Mouse (Mus musculus) neural tube, embryonic 10.5 days (tissue): ENCODE results near the gene Haus5.

Experiments
- DNase-seq: peaks from one replicate; pipeline ENCODE4 v3.0.0-alpha.2; 2017; ENCODE audit warnings: low spot score; ENCODE audit errors: extremely low spot score

The Haus5 gene

GRCm38 (mm10) chr7:30664529-30665200 lies at the start of gene Haus5:
TSS of gene Haus5 (minus strand) at chr7:30664994.
- peak; percentile 93 for DNase-seq

DNA sequence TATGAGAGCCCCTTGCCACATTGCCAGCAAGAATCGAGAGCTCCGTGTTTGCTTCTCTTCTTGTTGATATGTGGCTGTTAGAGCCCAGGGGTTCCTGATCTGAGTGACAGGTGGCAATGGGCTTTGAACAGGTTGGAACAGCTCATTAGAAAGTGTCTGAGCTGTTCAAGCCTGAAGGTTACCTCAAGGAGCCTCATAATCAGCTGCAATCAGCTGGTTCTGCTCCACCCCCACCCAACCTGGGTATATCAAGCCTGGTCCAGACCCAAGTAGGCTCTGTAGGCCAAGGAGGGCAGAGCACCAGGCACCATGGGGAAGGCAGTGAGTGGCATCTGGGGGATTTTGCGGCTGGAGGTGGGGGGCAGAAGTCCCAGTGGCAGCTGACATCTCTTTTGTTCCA lies 47.1 kb upstream of the Haus5 start, which contains the start of gene Atp4a:
TSS of gene Atp4a (plus strand) at position 268 of the 400 bp plus-strand sequence.
- DNase-seq: no peak

DNA sequence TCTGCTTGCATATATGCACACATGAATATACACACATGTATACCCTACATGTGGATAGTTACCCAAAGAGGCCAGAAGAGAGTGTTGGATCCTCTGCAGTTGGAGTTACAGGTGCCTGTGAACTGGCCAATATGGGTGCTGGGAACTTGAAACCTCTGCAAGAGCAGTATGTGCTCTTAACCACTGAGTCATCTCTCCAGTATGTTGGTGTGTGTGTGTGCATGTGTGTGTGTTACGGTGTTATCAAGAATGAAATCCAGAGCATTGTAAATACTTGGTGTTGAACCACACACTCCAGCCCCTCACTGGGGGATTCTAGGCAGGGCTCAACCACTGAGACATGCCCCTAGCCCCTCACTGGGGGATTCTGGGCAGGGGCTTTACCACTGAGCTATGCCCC lies 42.6 kb upstream of the Haus5 start:
- DNase-seq: no peak

DNA sequence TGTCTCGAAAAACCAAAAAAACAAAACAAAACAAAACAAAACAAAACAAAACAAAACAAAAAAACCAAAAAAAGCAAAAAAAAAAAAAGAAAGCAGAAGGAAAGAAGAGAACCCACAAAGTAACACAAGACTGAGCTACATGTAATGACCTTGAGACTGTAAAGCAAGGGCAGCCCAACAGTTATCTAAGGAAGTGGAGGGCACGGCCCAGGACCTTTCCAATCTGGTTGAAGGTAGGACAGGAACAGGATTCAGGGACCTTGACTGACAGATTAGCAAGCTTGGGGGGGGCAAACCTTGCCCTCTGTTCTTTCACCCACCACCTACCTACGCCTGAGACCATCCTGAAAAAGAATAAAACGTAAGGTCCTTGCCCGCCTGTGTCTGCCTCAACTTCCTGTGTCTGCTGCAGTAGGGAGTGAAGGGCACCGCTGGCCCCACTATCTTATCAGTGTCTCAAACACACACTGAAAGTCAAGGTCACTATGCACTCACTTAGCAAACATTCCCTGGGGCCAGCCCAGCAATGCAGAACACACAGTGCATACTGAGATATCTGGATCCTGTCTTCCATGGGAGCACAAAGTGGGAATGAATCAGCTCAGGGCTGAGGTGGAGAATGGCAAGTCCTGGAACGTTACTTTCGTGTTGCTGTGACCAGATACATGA lies 41.6 kb upstream of the Haus5 start:
- no peak for DNase-seq

- no peak for DNase-seq
These were observed 33.8 kb upstream of the Haus5 start, which contains the start of gene 2200002J24Rik for GRCm38 (mm10) chr7:30698589-30698988. TSS of gene 2200002J24Rik (plus strand) at chr7:30698926.

DNA sequence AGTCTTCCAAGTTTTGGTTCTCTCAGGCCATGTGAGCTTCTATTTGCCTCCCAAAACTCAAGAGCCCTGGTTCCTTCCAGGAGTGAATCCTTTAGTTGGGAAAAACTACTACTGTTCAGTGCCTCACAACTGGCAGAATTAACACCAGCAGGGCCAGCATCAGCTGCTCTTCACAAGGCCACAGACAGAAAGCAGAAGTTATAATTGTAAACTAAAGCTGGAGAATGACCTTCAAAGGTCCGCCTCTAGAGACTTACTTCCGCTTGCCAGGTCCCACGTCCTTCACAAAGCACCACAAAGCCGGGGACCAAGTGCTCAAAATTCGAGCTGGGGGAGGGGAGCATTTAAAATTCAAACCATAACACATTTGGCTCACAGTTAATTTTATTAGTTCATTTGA lies 33.3 kb upstream of the Haus5 start:
- DNase-seq: no peak

DNA sequence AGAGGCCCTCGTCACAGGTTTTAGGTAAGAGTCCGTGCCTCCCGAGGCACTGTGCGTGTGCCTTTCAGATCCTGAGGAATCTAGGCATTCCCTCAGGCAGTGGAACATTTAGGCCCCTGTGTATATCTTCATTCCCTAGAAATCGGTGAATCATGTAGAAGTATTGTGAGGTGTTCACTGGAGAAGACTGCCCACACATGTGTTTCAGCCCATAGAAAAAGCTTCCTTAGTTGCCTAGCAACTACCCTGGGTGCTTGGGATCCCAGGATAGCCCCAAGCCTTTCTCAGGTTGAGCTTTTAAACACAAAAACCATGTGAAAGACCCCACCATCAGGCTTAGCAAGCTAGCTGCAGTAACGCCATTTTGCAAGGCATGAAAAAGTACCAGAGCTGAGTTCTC lies 23.5 kb upstream of the Haus5 start:
- DNase-seq: no peak

- no peak for DNase-seq
These were observed 18.6 kb upstream of the Haus5 start for GRCm38 (mm10) chr7:30683425-30683824.

DNA sequence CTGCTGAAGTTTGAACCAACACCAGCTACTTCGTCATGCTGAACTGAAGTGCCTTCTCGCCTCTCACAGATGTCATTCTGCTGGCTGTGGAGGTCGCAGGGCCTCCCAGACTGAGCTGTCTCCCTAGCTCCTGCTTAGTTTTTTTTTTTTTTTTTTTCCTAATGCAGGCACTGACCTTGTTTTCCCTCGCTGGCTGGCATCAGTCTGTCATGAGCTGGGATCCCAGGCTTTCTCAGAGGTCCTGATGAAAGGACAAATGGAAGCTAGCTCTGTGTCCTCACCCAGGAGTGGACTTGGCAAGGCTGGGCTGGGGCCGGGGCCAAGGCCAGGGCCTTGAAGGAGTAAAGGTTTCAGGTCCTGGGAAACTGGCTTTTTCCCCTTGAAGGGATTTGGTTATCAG lies 17.1 kb upstream of the Haus5 start:
- DNase-seq: no peak

- no peak for DNase-seq
These were observed 13.6 kb upstream of the Haus5 start for GRCm38 (mm10) chr7:30678263-30678975.

DNA sequence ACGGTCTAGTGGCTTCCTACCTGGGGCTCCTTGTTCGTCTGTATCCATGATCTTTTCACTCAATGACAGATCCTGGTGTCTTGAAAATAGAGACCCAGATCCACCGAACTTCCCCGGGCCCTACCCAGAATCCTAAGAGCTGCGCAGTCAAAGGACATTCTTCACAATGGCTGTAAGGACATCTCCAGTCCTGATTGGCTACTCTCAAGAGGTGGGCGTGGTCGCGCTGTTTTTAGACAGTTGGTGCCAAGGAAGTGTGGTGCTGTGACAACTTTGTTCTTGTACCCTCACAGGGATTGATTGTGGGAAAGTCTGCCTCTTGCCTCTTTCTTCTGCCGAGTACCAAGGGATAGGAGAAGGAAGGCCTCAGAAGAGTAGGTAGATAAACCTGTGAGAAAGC lies 6.7 kb upstream of the Haus5 start, which contains the start of gene Pmis2:
TSS of gene Pmis2 (minus strand) at position 126 of the 400 bp plus-strand sequence.
- no peak for DNase-seq

DNA sequence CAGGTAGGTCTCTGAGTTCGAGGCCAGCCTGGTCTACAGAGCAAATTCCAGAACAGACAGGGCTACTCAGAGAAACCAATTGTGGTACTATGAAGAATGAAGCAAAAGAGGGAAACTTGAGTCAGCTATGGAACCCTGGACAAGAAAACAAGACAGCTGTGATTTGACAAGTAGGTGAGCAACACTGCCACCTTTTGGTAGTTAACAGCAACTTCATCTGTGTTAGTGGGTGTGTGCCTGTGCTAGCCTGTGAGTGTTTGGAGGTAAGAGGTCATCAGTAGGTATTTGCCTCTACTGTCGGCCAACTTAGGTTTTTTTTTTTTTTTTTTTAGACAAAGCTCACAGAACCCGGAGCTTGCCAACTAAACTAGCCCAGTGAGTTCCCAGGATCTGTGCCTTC lies 4.4 kb upstream of the Haus5 start:
- no peak for DNase-seq

GRCm38 (mm10) chr7:30665321-30665720 lies 527 bp upstream of the Haus5 start:
- DNase-seq: peak; percentile 22

DNA sequence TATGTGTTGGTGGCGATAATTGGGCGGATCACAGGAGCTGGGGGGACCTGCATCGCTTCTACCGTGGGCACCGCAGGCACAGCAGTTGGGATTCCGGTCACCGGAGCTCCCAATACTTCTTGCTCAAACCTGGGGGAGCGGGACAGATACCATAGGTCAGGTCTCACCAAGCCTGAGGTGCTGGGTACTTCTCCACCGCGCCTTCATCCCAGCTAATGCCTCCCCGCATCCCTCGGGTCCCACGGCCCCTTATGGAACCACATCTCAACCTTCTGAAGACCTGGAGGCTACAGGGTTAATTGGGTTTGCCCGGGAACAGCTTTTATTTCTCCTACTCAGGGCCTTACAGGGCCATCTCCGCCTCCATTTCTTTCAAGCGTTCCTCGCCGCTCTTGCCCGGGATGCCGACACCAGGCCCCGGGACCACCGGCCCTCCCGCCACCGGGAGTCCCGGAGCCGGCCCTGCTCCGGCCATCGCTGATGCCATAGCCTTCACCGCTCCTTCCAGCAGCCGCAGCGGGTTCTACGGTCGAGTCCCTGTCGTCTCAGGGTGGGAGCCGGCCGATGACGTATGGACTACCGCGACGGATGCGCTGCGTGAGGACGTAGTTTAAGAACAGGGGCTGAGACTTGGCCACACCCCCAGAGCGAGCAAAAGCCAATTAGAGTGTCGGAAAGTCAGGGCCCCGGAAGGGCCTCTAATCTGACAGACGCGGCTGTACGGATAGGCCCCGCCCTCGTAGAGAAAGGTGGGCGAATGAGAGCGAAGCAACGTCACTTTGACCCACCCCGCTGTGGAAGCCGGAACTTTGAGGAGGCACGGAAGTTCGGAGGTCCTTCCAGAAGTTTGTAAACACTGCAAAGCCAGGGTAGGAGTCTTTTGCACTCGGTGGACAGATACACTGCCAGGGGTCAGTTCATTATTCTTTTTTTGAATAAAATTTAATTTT lies 14.9 kb downstream of the Haus5 start, which contains the start of gene Rbm42:
TSS of gene Rbm42 (minus strand) at position 727 of the 950 bp plus-strand sequence.
- DNase-seq: peak; percentile 92

- DNase-seq: no peak
These were observed 25.7 kb downstream of the Haus5 start for GRCm38 (mm10) chr7:30639083-30639482.

DNA sequence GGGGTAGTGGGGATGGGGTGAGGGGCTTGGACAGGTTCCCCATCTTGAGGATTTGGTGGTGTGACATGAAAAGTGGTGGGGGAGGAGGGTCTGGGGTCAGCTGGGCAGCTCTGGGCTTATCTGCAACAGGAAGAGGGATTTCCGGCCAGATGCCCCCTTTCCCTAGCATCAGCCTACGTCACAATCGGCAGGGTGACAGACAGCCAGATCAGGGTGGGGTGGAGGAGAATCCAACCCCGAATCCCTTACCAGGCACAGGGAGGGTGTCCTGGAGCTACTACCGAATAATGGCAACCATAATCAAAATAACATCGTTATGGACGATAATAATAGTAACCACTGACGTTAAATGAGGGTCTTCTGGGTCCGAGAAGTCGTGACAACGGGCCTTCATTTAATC lies 28.4 kb downstream of the Haus5 start:
- DNase-seq: no peak

DNA sequence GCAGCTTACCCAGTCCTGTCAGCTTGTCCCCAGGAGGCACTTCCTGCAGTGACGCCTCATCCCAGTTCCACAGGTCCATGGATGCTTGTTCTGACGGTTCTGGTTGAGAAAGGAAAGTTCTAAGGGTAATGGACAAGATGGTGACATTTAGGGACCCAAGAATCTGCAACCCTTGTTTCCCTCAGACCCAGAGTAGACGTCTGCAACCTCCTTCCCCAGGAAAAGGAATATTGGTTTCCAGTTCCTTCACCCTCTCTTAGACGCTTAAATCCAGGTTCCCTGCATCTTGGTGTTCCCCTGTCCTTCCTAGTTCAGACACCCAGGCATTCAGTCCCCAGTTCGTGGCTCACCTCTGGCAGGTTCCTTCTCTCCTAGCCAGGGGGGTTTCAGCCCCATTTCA lies 29.0 kb downstream of the Haus5 start, which contains the start of gene Etv2:
TSS of gene Etv2 (minus strand) at position 101 of the 400 bp plus-strand sequence.
- no peak for DNase-seq

DNA sequence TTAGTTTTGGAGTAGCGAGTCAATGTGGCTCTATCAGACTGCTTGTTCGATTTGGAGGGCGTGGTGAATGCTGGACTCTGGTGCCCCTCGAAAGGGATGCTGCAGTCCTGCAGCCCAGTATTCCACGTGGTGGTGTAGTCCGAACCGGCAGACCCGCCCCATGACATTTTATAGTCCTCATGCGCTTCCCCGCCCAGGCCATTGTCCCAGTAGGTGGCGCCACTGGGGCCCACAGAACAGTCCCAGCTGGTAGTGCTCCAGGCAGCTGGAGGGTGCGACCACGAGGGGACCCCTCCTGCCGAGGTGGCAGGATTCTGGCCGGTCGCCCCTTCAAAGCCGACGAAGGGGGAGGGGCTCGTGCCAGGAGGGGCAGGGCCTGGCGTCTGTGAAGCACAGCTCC lies 30.2 kb downstream of the Haus5 start:
- peak; percentile 74 for DNase-seq

DNA sequence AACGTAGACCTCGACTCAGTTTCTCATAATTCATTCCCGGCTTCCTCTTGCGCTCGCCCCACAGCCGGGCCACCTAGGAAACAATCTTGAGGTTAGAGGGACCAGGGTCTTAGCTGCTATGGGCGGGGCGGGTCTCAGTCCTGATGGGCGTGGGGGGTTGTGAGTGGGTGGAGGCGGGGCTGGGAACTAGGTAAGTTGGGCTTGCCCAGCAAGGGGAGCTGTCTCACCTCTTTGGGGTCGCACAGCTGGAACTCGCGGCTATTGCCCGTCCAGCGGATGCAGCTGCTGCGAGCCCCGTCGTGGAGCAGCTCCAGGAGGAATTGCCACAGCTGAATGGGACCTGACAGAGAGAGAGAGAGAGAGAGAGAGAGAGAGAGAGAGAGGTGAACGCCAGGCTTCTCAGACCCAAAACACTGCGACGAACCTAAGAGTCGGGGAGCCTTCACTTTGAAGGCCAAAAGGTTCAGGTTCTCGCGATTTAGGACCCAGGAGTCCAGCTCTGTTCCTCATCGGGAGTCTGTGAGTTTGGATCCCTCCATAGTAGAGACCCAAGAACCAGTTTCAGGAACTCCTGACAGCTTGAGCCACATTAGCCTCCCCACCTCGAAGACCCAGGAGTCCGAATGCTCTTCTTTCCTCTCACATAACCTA lies 30.9 kb downstream of the Haus5 start:
- DNase-seq: peak; percentile 26

- no peak for DNase-seq
These were observed 35.8 kb downstream of the Haus5 start for GRCm38 (mm10) chr7:30629013-30629412.
